Mouse (Mus musculus) CH12.LX (cell line): ENCODE results near the gene Cbx4.

ENCODE experiments used
- CTCF ChIP-seq, 2 experiments: IDR thresholded peaks in 1 of 2; conservative IDR thresholded peaks in 1 of 2; 2 replicates each; pipeline ENCODE4 v1.5.1; 2011 to 2012; ENCODE audit warnings: low read depth in 2 of 2, low read length in 2 of 2, improper control_type of control experiment in 1 of 2, inconsistent platforms in 1 of 2, mild to moderate bottlenecking in 1 of 2, moderate library complexity in 1 of 2
- ELF1 ChIP-seq: IDR thresholded peaks from 2 replicates; pipeline ENCODE4 v1.6.1; 2014; ENCODE audit warnings: low read depth, mild to moderate bottlenecking, inconsistent platforms, low read length, improper control_type of control experiment
- MAX ChIP-seq: IDR thresholded peaks from 2 replicates; pipeline ENCODE4 v1.6.1; 2011; ENCODE audit warnings: low read length, improper control_type of control experiment

- TF ChIP-seq MAX, result no peak
- TF ChIP-seq ELF1, result no peak
- TF ChIP-seq CTCF (conservative IDR thresholded peaks at IDR 0.05 in 1 of 2, IDR thresholded peaks at IDR 0.05 in 1 of 2; ENCODE audit: low read depth in 2 of 2, low read length in 2 of 2), result no peak
Observed at GRCm38 (mm10) chr11:119103991-119104390, 18.0 kb upstream of the Cbx4 start.
